Mouse (Mus musculus): ENCODE measurements around the gene Samd1. TPM values are rescaled to one million over a fixed set of nuclear protein-coding genes. Genes with fewer than 3 reads are reported as not detected.

Gene Samd1
- 5.4 and 6.3 TPM in 2 replicates for polyA plus RNA-seq (2015; fragmentation: Nextera tagmentation; extraction: Ambion mirVana)

GRCm38 (mm10) chr8:83997511-83998141, at the start of gene Samd1:
Gene Samd1, plus strand, starts transcription at chr8:83997672.
- 0% methylated on average over 39 of the region's 112 CpGs for WGBS
- 0 out of 2 replicates have a peak, but pooled peaks cover 3% of the 10 kb centered on the region for H3K36me3 ChIP-seq (ENCODE audit: control insufficient read depth, insufficient read depth, low read length)
- peak within 1 kb of the TSS; percentile 89 for H3K4me2 ChIP-seq (ENCODE audit: low read length)
- H3K27me3 ChIP-seq (ENCODE audit: control insufficient read depth, insufficient read depth, low read depth, low read length) = peaks cover 12% of the 10 kb centered on the region; the same call in 1 of the 2 replicates
- H3K9me3 ChIP-seq (replicated peaks; ENCODE audit: control insufficient read depth, low read length, poor library complexity, severe bottlenecking) = no peaks in the 10 kb centered on the region
- 0 out of 2 replicates have a peak, but pooled peaks have one; percentile 7 for ATAC-seq
- H3K4me3 ChIP-seq (ENCODE audit: low read depth, low read length) = peak within 1 kb of the TSS; percentile 77
- peaks cover 16% of the 10 kb centered on the region for H3K4me1 ChIP-seq (ENCODE audit: control insufficient read depth, insufficient read depth, low read length)
- peak within 1 kb of the TSS; percentile 80 for H3K9ac ChIP-seq (ENCODE audit: low read depth, low read length)
- H3K27ac ChIP-seq (ENCODE audit: low read length) = peak within 1 kb of the TSS; percentile 91

- Histone ChIP-seq H3K4me2 (ENCODE audit: low read length) (peak overlapping the region; percentile 97), H3K27me3 (ENCODE audit: control insufficient read depth, insufficient read depth, low read depth, low read length) (no peaks in the 10 kb centered on the region), H3K9ac (ENCODE audit: low read depth, low read length) (peak overlapping the region; percentile 50), H3K27ac (ENCODE audit: low read length) (peak overlapping the region; percentile 60), H3K4me1 (ENCODE audit: control insufficient read depth, insufficient read depth, low read length) (peaks cover 6% of the 10 kb centered on the region), H3K4me3 (ENCODE audit: low read depth, low read length) (peak overlapping the region; percentile 46), H3K36me3 (ENCODE audit: control insufficient read depth, insufficient read depth, low read length) (no peaks in the 10 kb centered on the region), H3K9me3 (replicated peaks; ENCODE audit: control insufficient read depth, low read length, poor library complexity, severe bottlenecking) (no peaks in the 10 kb centered on the region)
- ATAC-seq = no peak
- under 1% methylated on average over 14 of the region's 14 CpGs for WGBS
Observed at GRCm38 (mm10) chr8:83954749-83955105, 42.7 kb upstream of the Samd1 start.

GRCm38 (mm10) chr8:83955106-83955957, 42.1 kb upstream of the Samd1 start, which contains the start of the genes Gm10644 and Asf1b:
Gene Gm10644, minus strand, starts transcription at chr8:83955205.
Gene Asf1b, plus strand, starts transcription at chr8:83955507.
- Histone ChIP-seq H3K9me3 (replicated peaks; ENCODE audit: control insufficient read depth, low read length, poor library complexity, severe bottlenecking) (no peaks in the 10 kb centered on the region), H3K4me3 (ENCODE audit: low read depth, low read length) (peak within 1 kb of the TSS; percentile 46), H3K4me2 (ENCODE audit: low read length) (peak within 1 kb of the TSS; percentile 97), H3K36me3 (ENCODE audit: control insufficient read depth, insufficient read depth, low read length) (no peaks in the 10 kb centered on the region), H3K27ac (ENCODE audit: low read length) (peak within 1 kb of the TSS; percentile 60), H3K9ac (ENCODE audit: low read depth, low read length) (peak within 1 kb of the TSS; percentile 50), H3K27me3 (ENCODE audit: control insufficient read depth, insufficient read depth, low read depth, low read length) (no peaks in the 10 kb centered on the region), H3K4me1 (ENCODE audit: control insufficient read depth, insufficient read depth, low read length) (peaks cover 6% of the 10 kb centered on the region)
- under 1% methylated on average over 73 of the region's 75 CpGs for WGBS
- peak; percentile 100 for ATAC-seq

- WGBS = 1% methylated on average over 15 of the region's 15 CpGs
- Histone ChIP-seq H3K9ac (ENCODE audit: low read depth, low read length) (no peak overlapping the region), H3K27ac (ENCODE audit: low read length) (no peak overlapping the region), H3K4me1 (ENCODE audit: control insufficient read depth, insufficient read depth, low read length) (peaks cover 6% of the 10 kb centered on the region), H3K9me3 (replicated peaks; ENCODE audit: control insufficient read depth, low read length, poor library complexity, severe bottlenecking) (no peaks in the 10 kb centered on the region), H3K4me3 (ENCODE audit: low read depth, low read length) (peak overlapping the region; percentile 46), H3K36me3 (ENCODE audit: control insufficient read depth, insufficient read depth, low read length) (no peaks in the 10 kb centered on the region), H3K4me2 (ENCODE audit: low read length) (peak overlapping the region; percentile 97), H3K27me3 (ENCODE audit: control insufficient read depth, insufficient read depth, low read depth, low read length) (no peaks in the 10 kb centered on the region)
- no peak for ATAC-seq
Observed at GRCm38 (mm10) chr8:83955958-83956218, 41.6 kb upstream of the Samd1 start.

- WGBS = 21% methylated on average over 1 of the region's 1 CpGs
- no peak overlapping the region for H3K27ac ChIP-seq (ENCODE audit: low read length)
- no peak overlapping the region for H3K4me2 ChIP-seq (ENCODE audit: low read length)
- H3K4me1 ChIP-seq (ENCODE audit: control insufficient read depth, insufficient read depth, low read length) = peaks cover 6% of the 10 kb centered on the region
- H3K9ac ChIP-seq (ENCODE audit: low read depth, low read length) = no peak overlapping the region
- no peaks in the 10 kb centered on the region for H3K27me3 ChIP-seq (ENCODE audit: control insufficient read depth, insufficient read depth, low read depth, low read length)
- ATAC-seq = no peak
- no peak overlapping the region for H3K4me3 ChIP-seq (ENCODE audit: low read depth, low read length)
- no peaks in the 10 kb centered on the region for H3K9me3 ChIP-seq (replicated peaks; ENCODE audit: control insufficient read depth, low read length, poor library complexity, severe bottlenecking)
- no peaks in the 10 kb centered on the region for H3K36me3 ChIP-seq (ENCODE audit: control insufficient read depth, insufficient read depth, low read length)
Observed at GRCm38 (mm10) chr8:83956789-83957188, 40.7 kb upstream of the Samd1 start.

- Histone ChIP-seq H3K9ac (ENCODE audit: low read depth, low read length) (no peak overlapping the region), H3K4me2 (ENCODE audit: low read length) (no peak overlapping the region), H3K36me3 (ENCODE audit: control insufficient read depth, insufficient read depth, low read length) (no peaks in the 10 kb centered on the region), H3K27me3 (ENCODE audit: control insufficient read depth, insufficient read depth, low read depth, low read length) (no peaks in the 10 kb centered on the region), H3K27ac (ENCODE audit: low read length) (no peak overlapping the region), H3K4me3 (ENCODE audit: low read depth, low read length) (no peak overlapping the region), H3K9me3 (replicated peaks; ENCODE audit: control insufficient read depth, low read length, poor library complexity, severe bottlenecking) (no peaks in the 10 kb centered on the region), H3K4me1 (ENCODE audit: control insufficient read depth, insufficient read depth, low read length) (no peaks in the 10 kb centered on the region)
- 89% methylated on average over 5 of the region's 5 CpGs for WGBS
- ATAC-seq = no peak
Observed at GRCm38 (mm10) chr8:83964015-83964765, 33.3 kb upstream of the Samd1 start.

- Histone ChIP-seq H3K4me2 (ENCODE audit: low read length) (no peak overlapping the region), H3K36me3 (ENCODE audit: control insufficient read depth, insufficient read depth, low read length) (no peaks in the 10 kb centered on the region), H3K27ac (ENCODE audit: low read length) (no peak overlapping the region), H3K4me1 (ENCODE audit: control insufficient read depth, insufficient read depth, low read length) (peaks cover 7% of the 10 kb centered on the region; the same call in 1 of the 2 replicates), H3K4me3 (ENCODE audit: low read depth, low read length) (no peak overlapping the region), H3K9me3 (replicated peaks; ENCODE audit: control insufficient read depth, low read length, poor library complexity, severe bottlenecking) (no peaks in the 10 kb centered on the region), H3K27me3 (ENCODE audit: control insufficient read depth, insufficient read depth, low read depth, low read length) (no peaks in the 10 kb centered on the region), H3K9ac (ENCODE audit: low read depth, low read length) (no peak overlapping the region)
- ATAC-seq = no peak
- WGBS = 95% methylated on average over 7 of the region's 7 CpGs
Observed at GRCm38 (mm10) chr8:83967701-83968100, 29.8 kb upstream of the Samd1 start.

- no peak overlapping the region for H3K4me3 ChIP-seq (ENCODE audit: low read depth, low read length)
- H3K9me3 ChIP-seq (replicated peaks; ENCODE audit: control insufficient read depth, low read length, poor library complexity, severe bottlenecking) = no peaks in the 10 kb centered on the region
- no peak overlapping the region for H3K27ac ChIP-seq (ENCODE audit: low read length)
- no peak overlapping the region for H3K9ac ChIP-seq (ENCODE audit: low read depth, low read length)
- H3K27me3 ChIP-seq (ENCODE audit: control insufficient read depth, insufficient read depth, low read depth, low read length) = no peaks in the 10 kb centered on the region
- ATAC-seq = no peak
- no peaks in the 10 kb centered on the region for H3K36me3 ChIP-seq (ENCODE audit: control insufficient read depth, insufficient read depth, low read length)
- peaks cover 19% of the 10 kb centered on the region for H3K4me1 ChIP-seq (ENCODE audit: control insufficient read depth, insufficient read depth, low read length)
- WGBS = 82% methylated on average over 4 of the region's 4 CpGs
- no peak overlapping the region for H3K4me2 ChIP-seq (ENCODE audit: low read length)
Observed at GRCm38 (mm10) chr8:83971121-83971520, 26.4 kb upstream of the Samd1 start.

Data from midbrain, embryonic 16.5 days (tissue).